Mouse (Mus musculus) megakaryocyte, embryonic 14.5 days (primary cell): ENCODE data around the gene Fblim1.
"Not testable (repeated sequence)": the region's sequence is repeated elsewhere in the genome, so short reads cannot be mapped to it uniquely, and the experiment has no call there.

Source experiments
- FLI1 ChIP-seq: IDR thresholded peaks from 2 replicates; pipeline ENCODE4 v1.6.1; 2012; ENCODE audit warnings: low read length, inconsistent platforms, mixed read lengths
- GATA1 ChIP-seq: IDR thresholded peaks from 3 replicates; pipeline ENCODE4 v1.6.1; 2012; ENCODE audit warnings: mixed read lengths, low read length, inconsistent platforms, borderline replicate concordance

GRCm38 (mm10) chr4:141554255-141554865, 51.5 kb downstream of the Fblim1 start:
- TF ChIP-seq GATA1, FLI1: not testable (repeated sequence)
